Mouse (Mus musculus) lung, adult 2 months (tissue): Measurements from ENCODE around the gene Aldh3b2. TPM values are rescaled to one million over a fixed set of nuclear protein-coding genes. Genes with fewer than 3 reads are reported as not detected.

Experiments used
- DNase-seq: peaks from one replicate; pipeline ENCODE4 v3.0.0; 2022
- H3K4me1 ChIP-seq: fragments of 200-500 bp; 2 replicates; pipeline ENCODE4 v1.6.1; 2011; ENCODE audit warnings: low read length; ENCODE audit not compliant: control insufficient read depth, insufficient read depth
- H3K4me3 ChIP-seq: fragments of 200-500 bp; replicated peaks from 2 replicates; pipeline ENCODE3; 2011; ENCODE audit warnings: low read depth, mild to moderate bottlenecking, control low read depth, low read length; ENCODE audit errors: extremely low read depth
- CTCF ChIP-seq: fragments of 200-500 bp; IDR thresholded peaks from 2 replicates; pipeline ENCODE4 v1.5.1; 2011; ENCODE audit warnings: mild to moderate bottlenecking, low read length, control low read depth; ENCODE audit not compliant: insufficient read depth
- POLR2A ChIP-seq: fragments of 200-500 bp; IDR thresholded peaks from 2 replicates; pipeline ENCODE4 v1.6.1; 2011; ENCODE audit warnings: low read depth, mild to moderate bottlenecking, control low read depth, low read length, borderline replicate concordance; ENCODE audit errors: extremely low read depth
- WGBS: fragments of 180-500 bp; shearing (Covaris S2); methylation state at CpG from one replicate; pipeline ENCODE4 v1.1.7; 2018; 5-methylcytosine and 5-hydroxymethylcytosine counted together
- polyA plus RNA-seq: library from polyadenylated mRNA; depleted of rRNA; stranded (reverse); fragments of >200 nt; gene quantifications from 2 replicates; pipeline ENCODE4 v1.2.3, GENCODE M21; 2012

Gene Aldh3b2
- polyA plus RNA-seq, 1 experiment: 21.7 TPM

GRCm38 (mm10) chr19:3992416-3992815 is 20.3 kb downstream of the Aldh3b2 start, which contains the start of gene Tbx10:
Tbx10 (plus strand) TSS chr19:3992752.
- no peaks in the 10 kb centered on the region; the same call in 1 of the 2 replicates for H3K4me1 ChIP-seq
- no peak for DNase-seq
- WGBS: 55% methylated on average over 5 of the region's 5 CpGs
- H3K4me3 ChIP-seq: no peak within 1 kb of the TSS
- TF ChIP-seq CTCF: no peak
- TF ChIP-seq POLR2A: no peak

- no peak for DNase-seq
- WGBS: 50% methylated on average over 6 of the region's 6 CpGs
Measured at GRCm38 (mm10) chr19:3994932-3995331, 22.8 kb downstream of the Aldh3b2 start.

GRCm38 (mm10) chr19:3995505-3995904 is 23.4 kb downstream of the Aldh3b2 start:
- DNase-seq: no peak
- WGBS: 71% methylated on average over 3 of the region's 3 CpGs
- TF ChIP-seq POLR2A: no peak
- TF ChIP-seq CTCF: no peak
- Histone ChIP-seq H3K4me3 (no peak overlapping the region), H3K4me1 (no peaks in the 10 kb centered on the region; the same call in 1 of the 2 replicates)

More at GRCm38 (mm10) chr19:3994932-3995331, 22.8 kb downstream of the Aldh3b2 start:
- TF ChIP-seq POLR2A: no peak
- no peak for TF ChIP-seq CTCF
- H3K4me1 ChIP-seq: no peaks in the 10 kb centered on the region; the same call in 1 of the 2 replicates
- H3K4me3 ChIP-seq: no peak overlapping the region

GRCm38 (mm10) chr19:3996106-3996505 is 24.0 kb downstream of the Aldh3b2 start:
- 58% methylated on average over 7 of the region's 7 CpGs for WGBS
- no peak for TF ChIP-seq CTCF
- no peak for TF ChIP-seq POLR2A
- no peak overlapping the region for H3K4me3 ChIP-seq
- H3K4me1 ChIP-seq: peaks cover 4% of the 10 kb centered on the region
- DNase-seq: no peak

- peaks cover 5% of the 10 kb centered on the region for H3K4me1 ChIP-seq
- H3K4me3 ChIP-seq: no peak overlapping the region
- WGBS: 86% methylated on average over 8 of the region's 8 CpGs
- TF ChIP-seq CTCF (no peak), POLR2A (no peak)
- DNase-seq: no peak
Measured at GRCm38 (mm10) chr19:3996747-3997146, 24.6 kb downstream of the Aldh3b2 start.

GRCm38 (mm10) chr19:3997231-3997630 is 25.1 kb downstream of the Aldh3b2 start:
- peaks cover 5% of the 10 kb centered on the region for H3K4me1 ChIP-seq
- no peak overlapping the region for H3K4me3 ChIP-seq
- 56% methylated on average over 8 of the region's 8 CpGs for WGBS
- DNase-seq: no peak
- no peak for TF ChIP-seq CTCF
- no peak for TF ChIP-seq POLR2A

GRCm38 (mm10) chr19:3998335-3998734 is 26.2 kb downstream of the Aldh3b2 start:
- TF ChIP-seq CTCF (no peak), POLR2A (no peak)
- no peak for DNase-seq
- 74% methylated on average over 8 of the region's 8 CpGs for WGBS
- Histone ChIP-seq H3K4me3 (no peak overlapping the region), H3K4me1 (peaks cover 5% of the 10 kb centered on the region)

GRCm38 (mm10) chr19:3999121-3999730 is 27.1 kb downstream of the Aldh3b2 start:
- WGBS: 78% methylated on average over 9 of the region's 9 CpGs
- Histone ChIP-seq H3K4me3 (no peak overlapping the region), H3K4me1 (peaks cover 5% of the 10 kb centered on the region)
- TF ChIP-seq CTCF (no peak), POLR2A (no peak)
- no peak for DNase-seq

- Histone ChIP-seq H3K4me1 (peaks cover 5% of the 10 kb centered on the region), H3K4me3 (peak within 1 kb of the TSS; percentile 97)
- TF ChIP-seq CTCF: peak; percentile 78
- peak; percentile 85; the same call in 1 of the 2 replicates for TF ChIP-seq POLR2A
- WGBS: under 1% methylated on average over 64 of the region's 64 CpGs
- peak; percentile 97 for DNase-seq
Measured at GRCm38 (mm10) chr19:4000119-4000900, 28.2 kb downstream of the Aldh3b2 start, which contains the start of the genes Nudt8 and Gm49405. Nudt8 (plus strand) TSS chr19:4000580. Gm49405 (plus strand) TSS chr19:4000626.
